Mouse (Mus musculus): ENCODE measurements around the gene Gm3327.
A peak's percentile ranks its signal among the peaks of the same experiment; 100 is the strongest.
"Not testable (repeated sequence)": the region's sequence is repeated elsewhere in the genome, so short reads cannot be mapped to it uniquely, and the experiment has no call there.

Gm3327 gene

GRCm38 (mm10) chr14:44123551-44123950 lies at the start of gene Gm3327:
Gene Gm3327, plus strand, starts transcription at chr14:44123851.
- not testable (repeated sequence) for DNase-seq

- peak; percentile 24 for DNase-seq
Observed at GRCm38 (mm10) chr14:44077785-44078341, 45.8 kb upstream of the Gm3327 start.

- DNase-seq: not testable (repeated sequence)
Observed at GRCm38 (mm10) chr14:44086588-44086987, 37.1 kb upstream of the Gm3327 start.

DNA sequence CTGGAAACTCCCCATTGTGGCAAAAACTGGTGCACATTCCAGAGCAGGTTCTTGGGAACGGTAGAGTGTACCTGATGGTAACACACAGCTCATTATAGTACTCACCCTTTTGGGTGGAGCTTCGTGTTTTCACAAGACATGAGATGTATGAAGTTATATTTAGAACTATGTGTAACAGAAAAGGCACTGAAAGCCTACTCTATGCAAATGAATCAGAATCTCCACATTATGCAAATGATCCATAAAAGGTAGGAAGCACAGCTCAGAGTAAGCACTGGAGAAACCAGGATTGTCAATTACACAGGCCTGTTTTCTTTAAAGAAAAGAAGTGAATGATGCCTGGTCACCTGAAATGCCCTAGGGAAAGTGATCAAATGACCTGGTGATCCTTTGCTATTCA lies 36.1 kb upstream of the Gm3327 start:
- DNase-seq: not testable (repeated sequence)

DNA sequence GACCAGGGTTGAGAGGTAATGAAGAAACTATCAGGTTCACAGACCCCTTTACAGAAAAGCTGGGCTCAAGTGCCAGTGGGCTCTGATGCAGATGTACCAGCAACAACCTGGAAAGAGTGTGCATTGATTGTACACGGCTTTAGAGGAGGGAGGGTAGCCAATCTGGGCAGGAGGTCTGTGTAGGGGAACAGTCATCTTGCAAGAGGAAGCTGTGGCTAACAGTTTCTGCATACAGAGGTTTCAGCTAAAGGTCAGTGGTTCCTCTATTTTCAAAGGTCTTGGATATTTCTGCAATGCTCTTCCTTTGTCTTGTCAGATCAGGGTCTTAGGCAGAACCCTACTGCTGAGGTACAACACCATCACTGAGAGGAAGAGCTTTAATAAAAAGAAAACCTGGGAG lies 32.1 kb upstream of the Gm3327 start:
- not testable (repeated sequence) for DNase-seq

DNA sequence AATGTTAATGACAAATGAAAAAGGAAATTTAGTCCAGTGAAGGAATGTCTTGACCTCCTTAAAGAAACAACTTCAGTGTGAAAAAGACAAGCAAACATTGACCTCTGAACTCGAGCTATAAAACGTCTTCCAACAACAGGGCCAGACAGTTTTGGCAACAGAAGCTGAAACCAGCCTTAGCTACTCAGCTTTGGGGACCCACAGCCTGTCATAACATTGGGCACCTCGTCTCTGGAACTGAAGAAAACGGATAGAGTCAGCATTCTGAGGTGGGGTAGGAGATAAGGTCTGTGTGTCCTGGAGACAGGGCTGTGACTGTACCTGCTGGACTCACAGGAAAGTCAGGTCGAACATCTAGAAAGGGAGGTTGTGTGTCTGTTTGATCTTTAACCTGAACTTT lies 29.2 kb upstream of the Gm3327 start:
- not testable (repeated sequence) for DNase-seq

DNA sequence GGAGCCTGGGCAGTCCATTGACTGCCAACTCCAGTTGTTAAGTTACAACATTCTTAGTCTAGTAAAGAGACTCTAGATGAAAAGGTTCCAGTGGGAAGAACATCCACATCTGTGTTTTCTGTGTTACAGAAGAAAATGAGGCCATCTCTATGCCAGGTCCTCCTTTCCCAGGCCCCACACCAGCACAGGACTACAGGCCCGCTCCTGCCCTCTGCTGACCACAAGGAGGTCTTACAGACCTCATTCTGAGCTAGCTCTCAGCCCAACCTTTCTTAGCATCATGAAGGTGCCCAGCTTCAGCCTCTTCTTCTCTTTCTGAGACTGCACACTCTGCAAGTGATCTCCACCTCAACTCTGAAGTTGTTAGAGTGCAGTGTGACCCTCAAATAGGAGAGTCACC lies 23.6 kb upstream of the Gm3327 start:
- not testable (repeated sequence) for DNase-seq

GRCm38 (mm10) chr14:44102354-44102753 lies 21.3 kb upstream of the Gm3327 start, which contains the start of gene Ear2:
Gene Ear2, plus strand, starts transcription at chr14:44102654.
- not testable (repeated sequence) for DNase-seq

DNA sequence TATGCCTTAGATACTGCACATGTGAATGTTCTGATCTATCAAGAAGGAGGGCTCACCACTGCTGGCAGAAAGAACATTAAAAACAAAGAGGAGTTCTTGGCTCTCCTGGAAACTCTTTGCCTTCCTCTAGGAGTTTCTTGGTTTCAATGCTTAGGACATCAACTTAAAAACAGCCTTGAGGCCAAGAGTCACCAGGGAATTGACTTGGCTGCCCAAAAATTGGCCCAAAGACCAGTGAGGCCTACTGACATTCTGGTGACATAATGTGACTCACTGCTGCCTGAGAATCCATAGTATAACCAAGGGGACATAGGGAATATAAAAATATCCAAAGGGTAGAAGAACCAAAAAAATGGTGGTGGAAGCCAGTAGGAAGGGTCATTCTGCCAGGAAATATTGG lies 12.7 kb upstream of the Gm3327 start:
- DNase-seq: no peak
